Mouse (Mus musculus) forebrain, embryonic 10.5 days (tissue): ENCODE results near the gene Myo1d. TPM values are rescaled to one million over a fixed set of nuclear protein-coding genes. Genes with fewer than 3 reads are reported as not detected.

ENCODE experiments used
- DNase-seq: peaks from one replicate; pipeline ENCODE4 v3.0.0-alpha.2; 2017; ENCODE audit warnings: low spot score; ENCODE audit errors: extremely low spot score
- H3K27ac ChIP-seq: fragments of 300-500 bp; sonication (generic); 2 replicates; pipeline ENCODE4 v1.5.1; 2016; ENCODE audit warnings: mild to moderate bottlenecking
- H3K27me3 ChIP-seq: fragments of 300-500 bp; sonication (generic); 2 replicates; pipeline ENCODE4 v1.6.1; 2016; ENCODE audit warnings: mild to moderate bottlenecking; ENCODE audit not compliant: poor library complexity, severe bottlenecking
- H3K36me3 ChIP-seq: fragments of 300-500 bp; sonication (generic); replicated peaks from 2 replicates; pipeline ENCODE4 v1.6.1; 2016; ENCODE audit warnings: mild to moderate bottlenecking, moderate library complexity
- H3K4me1 ChIP-seq: fragments of 300-500 bp; sonication (generic); 2 replicates; pipeline ENCODE4 v1.6.1; 2016
- H3K4me3 ChIP-seq: fragments of 300-500 bp; sonication (generic); 2 replicates; pipeline ENCODE4 v1.5.1; 2016; ENCODE audit warnings: mild to moderate bottlenecking, moderate library complexity
- H3K9me3 ChIP-seq: fragments of 300-500 bp; sonication (generic); 2 replicates; pipeline ENCODE4 v1.6.1; 2016; ENCODE audit warnings: mild to moderate bottlenecking, moderate library complexity
- WGBS: fragments of 180-500 bp; shearing (Covaris S2); methylation state at CpG from one replicate; pipeline ENCODE4 v1.1.7; 2016; 5-methylcytosine and 5-hydroxymethylcytosine counted together
- polyA plus RNA-seq: library from polyadenylated mRNA; unstranded; fragments of >200 nt; fragmentation: Nextera tagmentation; extraction: Ambion mirVana; gene quantifications from 2 replicates; pipeline ENCODE4 v1.2.1, GENCODE M21; 2016

Myo1d gene
- polyA plus RNA-seq, 1 experiment from 2014 or later = 2.0 TPM

- Histone ChIP-seq H3K27me3 (peaks cover 60% of the 10 kb centered on the region), H3K27ac (peak overlapping the region; percentile 48; the same call in 1 of the 2 replicates), H3K4me3 (no peak overlapping the region), H3K9me3 (no peaks in the 10 kb centered on the region), H3K36me3 (peaks cover 3% of the 10 kb centered on the region), H3K4me1 (peaks cover 54% of the 10 kb centered on the region)
- no peak for DNase-seq
- 41% methylated on average over 12 of the region's 12 CpGs for WGBS
Measured at GRCm38 (mm10) chr11:80484191-80484791, 295.5 kb downstream of the Myo1d start.

- 77% methylated on average over 6 of the region's 6 CpGs for WGBS
- Histone ChIP-seq H3K4me3 (no peak overlapping the region), H3K4me1 (peaks cover 54% of the 10 kb centered on the region), H3K36me3 (peaks cover 3% of the 10 kb centered on the region), H3K27me3 (peaks cover 66% of the 10 kb centered on the region), H3K9me3 (no peaks in the 10 kb centered on the region), H3K27ac (0 out of 2 replicates have a peak overlapping the region, but pooled peaks have one; percentile 48)
- DNase-seq = no peak
Measured at GRCm38 (mm10) chr11:80483536-80484067, 296.2 kb downstream of the Myo1d start.

GRCm38 (mm10) chr11:80482921-80483320 is 296.9 kb downstream of the Myo1d start:
- H3K36me3 ChIP-seq = peaks cover 6% of the 10 kb centered on the region
- H3K27ac ChIP-seq = no peak overlapping the region
- WGBS = 88% methylated on average over 7 of the region's 7 CpGs
- H3K27me3 ChIP-seq = peaks cover 70% of the 10 kb centered on the region
- H3K4me1 ChIP-seq = peaks cover 60% of the 10 kb centered on the region
- no peak overlapping the region for H3K4me3 ChIP-seq
- DNase-seq = no peak
- H3K9me3 ChIP-seq = no peaks in the 10 kb centered on the region

- H3K27me3 ChIP-seq = peaks cover 72% of the 10 kb centered on the region
- H3K9me3 ChIP-seq = no peaks in the 10 kb centered on the region
- no peak overlapping the region for H3K4me3 ChIP-seq
- peaks cover 9% of the 10 kb centered on the region for H3K36me3 ChIP-seq
- WGBS = 84% methylated on average over 10 of the region's 10 CpGs
- H3K27ac ChIP-seq = no peak overlapping the region
- DNase-seq = no peak
- H3K4me1 ChIP-seq = peaks cover 66% of the 10 kb centered on the region
Measured at GRCm38 (mm10) chr11:80482347-80482746, 297.5 kb downstream of the Myo1d start.

GRCm38 (mm10) chr11:80481409-80482050 is 298.3 kb downstream of the Myo1d start:
- peaks cover 68% of the 10 kb centered on the region for H3K4me1 ChIP-seq
- 0 out of 2 replicates have a peak overlapping the region, but pooled peaks have one; percentile 6 for H3K27ac ChIP-seq
- peaks cover 72% of the 10 kb centered on the region for H3K27me3 ChIP-seq
- 85% methylated on average over 13 of the region's 13 CpGs for WGBS
- no peak overlapping the region for H3K4me3 ChIP-seq
- no peaks in the 10 kb centered on the region for H3K9me3 ChIP-seq
- DNase-seq = no peak
- peaks cover 9% of the 10 kb centered on the region for H3K36me3 ChIP-seq

GRCm38 (mm10) chr11:80479906-80480866 is 299.6 kb downstream of the Myo1d start:
- peaks cover 73% of the 10 kb centered on the region for H3K4me1 ChIP-seq
- DNase-seq = no peak
- H3K27me3 ChIP-seq = peaks cover 73% of the 10 kb centered on the region
- H3K27ac ChIP-seq = peak overlapping the region; percentile 27; the same call in 1 of the 2 replicates
- 81% methylated on average over 31 of the region's 31 CpGs for WGBS
- H3K4me3 ChIP-seq = peak overlapping the region; percentile 73
- peaks cover 9% of the 10 kb centered on the region for H3K36me3 ChIP-seq
- H3K9me3 ChIP-seq = no peaks in the 10 kb centered on the region

GRCm38 (mm10) chr11:80479425-80479824 is 300.4 kb downstream of the Myo1d start:
- WGBS = 70% methylated on average over 5 of the region's 5 CpGs
- peak overlapping the region; percentile 27; the same call in 1 of the 2 replicates for H3K27ac ChIP-seq
- no peak for DNase-seq
- H3K27me3 ChIP-seq = peaks cover 75% of the 10 kb centered on the region
- H3K9me3 ChIP-seq = no peaks in the 10 kb centered on the region
- H3K36me3 ChIP-seq = peaks cover 14% of the 10 kb centered on the region
- H3K4me3 ChIP-seq = peak overlapping the region; percentile 73
- H3K4me1 ChIP-seq = peaks cover 69% of the 10 kb centered on the region

GRCm38 (mm10) chr11:80478694-80479412 is 301.0 kb downstream of the Myo1d start:
- Histone ChIP-seq H3K9me3 (no peaks in the 10 kb centered on the region), H3K4me3 (peak overlapping the region; percentile 73), H3K4me1 (peaks cover 67% of the 10 kb centered on the region), H3K36me3 (peaks cover 20% of the 10 kb centered on the region), H3K27me3 (peaks cover 78% of the 10 kb centered on the region), H3K27ac (peak overlapping the region; percentile 27; the same call in 1 of the 2 replicates)
- no peak for DNase-seq
- 52% methylated on average over 14 of the region's 14 CpGs for WGBS

- Histone ChIP-seq H3K27ac (peak overlapping the region; percentile 88), H3K4me3 (peak overlapping the region; percentile 73), H3K27me3 (peaks cover 73% of the 10 kb centered on the region), H3K4me1 (peaks cover 58% of the 10 kb centered on the region), H3K9me3 (no peaks in the 10 kb centered on the region), H3K36me3 (peaks cover 33% of the 10 kb centered on the region)
- WGBS = 15% methylated on average over 55 of the region's 55 CpGs
- no peak for DNase-seq
Measured at GRCm38 (mm10) chr11:80477341-80478199, 302.3 kb downstream of the Myo1d start.

GRCm38 (mm10) chr11:80476222-80477189 is 303.3 kb downstream of the Myo1d start, which contains the start of gene Cdk5r1:
TSS of gene Cdk5r1 (plus strand) at chr11:80477023.
- Histone ChIP-seq H3K4me1 (peaks cover 51% of the 10 kb centered on the region), H3K36me3 (peaks cover 42% of the 10 kb centered on the region), H3K27me3 (peaks cover 65% of the 10 kb centered on the region), H3K27ac (peak within 1 kb of the TSS; percentile 88), H3K9me3 (no peaks in the 10 kb centered on the region), H3K4me3 (peak within 1 kb of the TSS; percentile 73)
- WGBS = 1% methylated on average over 99 of the region's 116 CpGs
- DNase-seq = peak; percentile 81
